Mouse (Mus musculus) urinary bladder, postnatal 14 days (tissue): ENCODE data around the gene Olfr1302.

Experiments
- DNase-seq: peaks from one replicate; pipeline ENCODE4 v3.0.0; 2021; ENCODE audit warnings: low spot score

Gene Olfr1302

GRCm38 (mm10) chr2:111777129-111777528 lies at the start of gene Olfr1302:
TSS of gene Olfr1302 (plus strand) at chr2:111777429.
- no peak for DNase-seq

DNA sequence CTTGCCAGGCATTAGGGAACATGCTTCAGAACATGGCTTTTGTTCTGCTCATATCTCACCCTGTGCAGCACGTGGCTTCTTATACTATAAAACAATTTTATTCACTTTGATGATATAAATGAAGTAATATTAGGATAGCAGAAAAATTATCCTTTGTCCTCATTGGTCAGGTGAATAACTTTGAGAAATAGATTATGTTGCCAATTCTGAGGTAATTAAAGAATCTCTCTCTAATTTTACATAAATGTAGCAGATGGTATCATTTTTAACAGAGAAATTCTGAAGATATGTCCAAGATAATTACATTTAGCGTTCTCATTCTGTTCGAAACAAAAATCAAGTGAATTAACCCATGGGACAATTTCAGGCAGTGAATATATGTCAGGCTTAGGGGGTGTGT lies 26.5 kb upstream of the Olfr1302 start, which contains the start of gene Olfr1301:
Olfr1301 (plus strand) TSS at position 301 of the 400 bp plus-strand sequence.
- no peak for DNase-seq

DNA sequence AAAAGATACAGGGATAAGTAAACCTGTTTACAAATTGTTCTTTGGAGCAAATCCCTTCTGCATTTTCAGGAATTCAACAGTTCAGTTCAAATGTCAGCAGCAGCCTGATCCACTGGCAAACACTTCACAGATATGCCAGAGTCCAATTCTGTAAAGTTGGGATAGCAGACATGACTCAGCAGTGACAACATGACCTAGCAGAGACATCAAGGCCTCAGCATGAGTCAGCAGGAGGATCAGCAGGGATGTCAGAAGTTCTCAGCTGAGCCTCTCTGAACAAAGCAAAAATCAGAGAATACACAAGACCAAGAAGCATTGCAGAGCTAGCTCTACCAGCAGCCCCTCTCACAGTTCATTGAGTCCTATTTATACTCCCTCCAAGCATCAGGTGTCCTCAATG lies 35.7 kb downstream of the Olfr1302 start:
- DNase-seq = no peak

GRCm38 (mm10) chr2:111820240-111820639 lies 43.0 kb downstream of the Olfr1302 start, which contains the start of gene Olfr1303:
TSS of gene Olfr1303 (minus strand) at chr2:111820340.
- DNase-seq = no peak
